Mouse (Mus musculus) liver, adult 2 months (tissue): ENCODE data around the gene Kcna10.

Experiments
- CTCF ChIP-seq: fragments of 200-500 bp; IDR thresholded peaks from 2 replicates; pipeline ENCODE4 v1.5.1; 2011; ENCODE audit warnings: low read depth, low read length, control low read depth
- POLR2A ChIP-seq: fragments of 200-500 bp; IDR thresholded peaks from 2 replicates; pipeline ENCODE4 v1.6.1; 2011; ENCODE audit warnings: low read length, control low read depth; ENCODE audit not compliant: insufficient read depth; ENCODE audit errors: extremely low read depth

- TF ChIP-seq POLR2A: no peak
- TF ChIP-seq CTCF: no peak
Observed at GRCm38 (mm10) chr3:107150872-107151540, 31.9 kb upstream of the Kcna10 start.
